Mouse (Mus musculus): ENCODE measurements around the gene Chst8. TPM values are rescaled to one million over a fixed set of nuclear protein-coding genes. Genes with fewer than 3 reads are reported as not detected.

Gene Chst8
- total RNA-seq, 2 experiments from 2014 or later, result not detected

DNA sequence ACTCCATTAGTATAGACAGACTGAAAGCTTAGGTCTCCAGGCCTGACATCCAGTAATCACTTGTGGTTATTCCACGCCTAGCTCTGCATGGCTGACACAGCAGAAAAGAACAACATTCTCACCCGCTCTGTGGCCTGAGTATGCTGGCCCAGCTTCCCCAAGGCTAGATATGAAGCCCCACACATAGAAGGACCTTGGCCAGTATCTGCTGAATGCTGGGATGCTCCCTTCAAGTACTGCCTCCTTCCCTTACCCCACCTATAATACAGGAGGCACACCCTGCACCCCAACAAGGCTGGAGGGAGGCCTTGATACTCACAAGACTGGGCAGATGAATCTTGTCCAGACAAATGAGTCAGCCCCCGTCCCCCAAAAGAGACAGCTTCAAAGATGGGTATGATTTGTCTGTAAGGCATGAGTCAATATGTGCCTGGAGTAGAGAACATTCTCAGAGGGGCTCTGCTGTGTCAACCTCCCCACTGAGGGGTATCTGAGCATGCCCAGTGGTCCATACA lies 6.8 kb downstream of the Chst8 start:
- no peak for ATAC-seq (replicated peaks; ENCODE audit: low FRiP score, poor library complexity, severe bottlenecking)

DNA sequence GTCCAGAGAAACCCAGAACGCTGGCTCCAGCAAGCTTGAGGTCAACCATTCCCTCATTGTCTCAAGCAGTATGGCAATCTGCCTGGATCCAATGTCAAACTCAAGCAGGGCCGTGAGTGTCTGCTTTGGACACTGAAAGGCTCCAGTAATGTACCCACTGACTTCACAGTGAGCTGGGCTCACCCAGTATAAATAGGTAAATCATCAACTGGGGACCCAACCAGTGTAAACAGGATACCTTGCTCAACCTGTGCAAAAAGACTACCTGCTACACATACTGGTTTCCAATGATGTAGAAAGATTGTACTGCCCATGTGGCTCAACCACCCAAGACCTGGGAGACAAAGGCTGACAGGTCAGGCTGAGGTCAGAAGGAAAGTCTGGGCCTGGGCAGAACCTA lies 7.5 kb downstream of the Chst8 start:
- ATAC-seq (replicated peaks; ENCODE audit: low FRiP score, poor library complexity, severe bottlenecking), result no peak

DNA sequence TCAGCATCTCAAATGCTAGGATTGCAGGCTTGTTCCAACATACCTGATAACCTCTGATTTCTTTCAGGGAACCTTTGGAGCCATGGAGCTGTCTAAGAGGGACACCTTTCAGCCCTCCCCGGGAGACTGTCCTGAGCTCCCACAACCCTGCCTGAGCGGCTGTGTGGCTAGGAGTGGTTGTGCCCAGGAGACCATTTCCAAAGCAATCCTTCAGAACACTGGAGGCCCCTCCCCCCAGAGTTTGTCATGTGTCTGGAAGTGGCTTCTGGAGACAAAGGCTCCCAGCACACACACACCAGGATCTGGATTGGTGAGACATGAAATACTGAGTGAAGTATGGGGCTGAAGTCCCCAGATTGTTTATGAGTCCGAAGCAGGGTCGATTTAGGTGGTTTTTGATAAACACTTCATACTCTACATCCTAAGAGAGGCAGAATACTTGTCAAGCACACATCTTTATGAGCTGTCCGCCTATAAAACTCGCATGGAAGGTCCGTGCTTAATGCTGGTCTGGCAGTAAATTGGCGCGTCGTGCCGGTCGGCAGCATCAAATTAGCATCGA lies 12.5 kb downstream of the Chst8 start:
- no peak for ATAC-seq (replicated peaks; ENCODE audit: low FRiP score, poor library complexity, severe bottlenecking)

DNA sequence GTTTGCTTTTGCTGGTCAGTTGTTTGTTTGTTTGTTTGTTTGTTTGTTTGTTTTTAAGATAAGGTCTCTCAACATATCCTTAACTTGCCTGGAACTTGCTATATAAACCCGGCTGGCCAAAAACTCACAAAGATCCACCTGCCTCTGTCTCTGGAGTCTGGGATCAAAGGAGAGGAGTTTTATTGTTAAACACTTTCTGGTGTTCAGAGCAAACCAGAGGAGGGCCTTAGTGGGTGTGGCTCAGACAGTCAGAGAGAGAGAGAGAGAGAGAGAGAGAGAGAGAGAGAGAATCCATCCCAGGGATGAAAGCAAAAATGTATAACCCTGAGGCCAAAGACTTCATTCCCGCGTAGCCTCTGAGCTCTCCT lies 13.1 kb downstream of the Chst8 start:
- ATAC-seq (replicated peaks; ENCODE audit: low FRiP score, poor library complexity, severe bottlenecking), result no peak

DNA sequence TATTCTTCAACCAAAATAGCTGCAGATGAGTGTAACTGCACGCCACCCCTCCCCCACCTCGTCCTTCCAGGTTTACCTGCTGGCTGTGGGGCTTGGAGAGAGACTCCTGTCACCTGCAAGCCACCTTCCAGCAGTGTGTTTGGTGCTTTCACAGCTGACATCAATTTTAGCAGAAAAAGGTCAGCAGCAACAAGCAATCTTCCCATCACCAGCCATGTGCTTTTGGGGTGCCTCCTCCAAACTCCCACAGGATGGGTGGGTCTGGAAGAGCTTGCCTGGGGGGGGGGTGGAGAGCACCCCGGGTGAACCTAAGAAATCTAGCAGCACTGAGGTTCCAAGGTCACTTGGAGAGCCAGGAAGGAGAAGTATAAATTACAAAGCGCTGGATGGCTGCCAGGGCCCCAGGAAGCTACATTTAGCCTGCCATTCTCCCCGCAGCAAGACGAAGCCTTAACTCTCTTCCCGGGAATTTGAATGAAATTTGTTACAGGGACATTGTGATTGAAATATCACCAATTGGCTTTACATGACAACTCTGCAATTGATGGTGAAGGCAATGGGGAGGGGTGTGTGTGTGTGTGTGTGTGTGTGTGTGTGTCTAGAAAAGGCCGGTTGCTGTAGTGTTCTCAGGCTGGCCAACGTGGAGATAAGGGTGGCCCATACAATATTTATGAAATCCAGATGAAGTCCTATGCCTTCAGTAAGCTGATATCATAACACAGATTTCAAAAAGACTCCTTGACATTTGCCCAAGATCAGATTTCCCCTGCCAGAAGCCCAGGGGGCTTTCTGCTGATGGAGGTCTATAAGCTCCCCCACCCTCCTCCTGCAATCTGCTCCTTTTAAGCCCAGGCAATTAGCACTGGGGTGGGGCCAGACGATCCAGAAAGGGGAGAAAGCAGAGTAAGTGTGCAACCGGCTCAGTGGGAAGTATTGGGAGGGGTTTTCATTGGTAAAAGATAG lies 13.8 kb downstream of the Chst8 start:
- no peak for ATAC-seq (replicated peaks; ENCODE audit: low FRiP score, poor library complexity, severe bottlenecking)

DNA sequence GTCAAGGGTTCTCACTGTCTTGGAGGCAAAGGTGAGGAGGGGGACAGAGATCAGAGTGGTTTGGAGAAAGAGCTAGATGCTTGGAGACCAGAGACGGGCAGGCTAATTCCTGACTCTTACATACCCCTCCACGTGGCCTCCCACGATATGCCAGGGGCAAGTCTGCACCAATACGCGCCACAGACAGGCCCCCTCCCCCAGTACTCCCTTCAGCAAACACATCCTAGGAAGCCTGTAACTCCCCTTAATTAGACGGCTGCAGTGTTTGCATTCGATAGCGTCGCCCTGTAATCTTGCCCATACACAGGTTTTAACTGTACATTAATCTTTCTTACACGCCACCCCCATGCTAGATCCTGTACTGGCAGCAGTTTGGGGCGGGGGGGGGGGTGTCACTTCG lies 14.5 kb downstream of the Chst8 start:
- ATAC-seq (replicated peaks; ENCODE audit: low FRiP score, poor library complexity, severe bottlenecking), result no peak

DNA sequence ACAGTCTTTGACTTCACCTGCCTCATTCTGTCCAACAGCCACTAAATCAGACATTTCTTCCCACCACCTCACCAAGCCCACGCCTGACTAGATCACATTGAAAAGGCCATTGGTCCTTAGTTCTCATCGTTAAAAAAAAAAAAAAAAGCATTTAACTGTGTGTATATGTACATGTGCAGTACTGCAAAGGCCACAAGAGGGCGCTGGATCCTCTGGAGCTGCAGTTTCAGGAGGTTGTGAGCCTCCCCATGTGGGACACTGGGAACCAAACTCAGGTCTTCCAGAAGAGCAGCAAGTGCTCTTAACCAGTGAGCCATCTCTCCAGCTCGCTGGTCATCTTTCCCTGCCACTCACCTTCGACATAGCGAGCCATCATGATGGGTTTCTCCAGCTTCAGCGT lies 22.1 kb downstream of the Chst8 start:
- no peak for ATAC-seq (replicated peaks; ENCODE audit: low FRiP score, poor library complexity, severe bottlenecking)

DNA sequence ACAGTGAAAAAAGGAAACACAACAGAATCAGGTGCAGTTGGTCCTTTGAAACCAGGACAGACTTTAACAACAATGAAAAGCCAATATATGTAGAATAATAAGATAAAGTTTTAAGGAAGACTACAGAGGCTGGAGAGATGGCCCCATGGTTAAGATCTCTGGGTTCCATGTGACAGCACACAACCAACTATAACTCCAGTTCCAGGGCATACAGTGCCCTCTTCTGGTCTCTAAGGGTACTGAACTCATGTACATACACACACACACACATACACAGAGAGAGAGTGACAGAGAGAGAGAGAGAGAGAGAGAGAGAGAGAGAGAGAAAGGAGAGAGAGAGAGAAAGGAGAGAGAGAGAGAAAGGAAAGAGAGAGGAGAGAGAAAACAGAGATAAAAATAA lies 25.3 kb downstream of the Chst8 start:
- ATAC-seq (replicated peaks; ENCODE audit: low FRiP score, poor library complexity, severe bottlenecking), result no peak

DNA sequence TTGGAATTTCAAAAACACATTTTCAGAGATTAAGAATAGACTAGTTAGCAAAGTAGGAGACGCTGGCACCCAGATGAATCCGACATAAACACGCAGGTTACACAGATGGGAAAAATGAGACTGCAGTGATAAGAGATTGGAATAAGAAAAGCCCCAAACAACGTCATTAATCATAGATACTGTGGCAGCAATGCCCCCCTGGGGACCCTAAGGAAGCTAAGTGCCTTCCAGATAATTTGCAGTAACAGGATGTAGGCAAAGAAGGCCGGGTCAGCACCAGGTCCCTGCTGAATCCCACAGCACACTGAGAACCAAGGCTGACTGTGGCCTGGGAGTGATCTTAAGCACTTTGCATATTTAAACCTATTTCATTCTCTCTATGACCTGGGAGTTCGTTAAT lies 27.5 kb downstream of the Chst8 start:
- ATAC-seq (replicated peaks; ENCODE audit: low FRiP score, poor library complexity, severe bottlenecking), result no peak

DNA sequence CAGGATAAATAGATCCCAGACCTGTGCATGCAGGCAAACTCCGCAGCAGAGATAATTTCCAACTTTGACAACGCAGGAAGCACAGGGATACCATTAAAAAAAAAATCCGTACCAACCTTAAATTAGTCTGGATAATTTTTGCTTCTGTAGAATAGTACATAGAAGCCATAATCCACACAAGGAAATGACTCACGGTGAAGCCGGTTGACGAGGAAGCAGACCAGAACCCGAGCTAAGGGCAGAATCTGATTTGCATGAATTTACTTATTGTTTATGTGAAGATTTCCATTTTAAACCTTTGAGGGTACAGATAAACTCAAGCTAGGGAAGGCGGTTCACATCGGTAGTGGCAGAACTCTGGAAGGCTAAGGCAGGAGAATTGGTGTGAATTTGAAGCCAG lies 28.0 kb downstream of the Chst8 start:
- no peak for ATAC-seq (replicated peaks; ENCODE audit: low FRiP score, poor library complexity, severe bottlenecking)

DNA sequence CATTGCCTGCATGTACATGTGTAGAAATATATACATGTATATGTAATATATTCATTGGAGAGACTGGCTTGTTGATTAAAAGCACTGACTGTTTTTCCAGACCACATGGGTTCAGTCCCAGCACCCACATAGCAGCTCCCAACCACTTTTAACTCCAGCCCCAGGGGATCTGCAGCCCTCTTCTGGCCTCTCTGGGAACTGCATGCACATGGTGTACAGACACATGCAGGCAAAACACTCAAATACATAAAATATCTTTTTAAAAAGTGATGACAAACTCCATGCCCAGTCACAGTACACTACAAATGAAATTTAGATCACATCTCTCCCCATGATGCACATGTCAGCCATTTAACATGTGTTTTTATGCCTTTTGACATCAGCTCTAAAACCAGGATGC lies 30.5 kb downstream of the Chst8 start:
- ATAC-seq (replicated peaks; ENCODE audit: low FRiP score, poor library complexity, severe bottlenecking), result no peak

DNA sequence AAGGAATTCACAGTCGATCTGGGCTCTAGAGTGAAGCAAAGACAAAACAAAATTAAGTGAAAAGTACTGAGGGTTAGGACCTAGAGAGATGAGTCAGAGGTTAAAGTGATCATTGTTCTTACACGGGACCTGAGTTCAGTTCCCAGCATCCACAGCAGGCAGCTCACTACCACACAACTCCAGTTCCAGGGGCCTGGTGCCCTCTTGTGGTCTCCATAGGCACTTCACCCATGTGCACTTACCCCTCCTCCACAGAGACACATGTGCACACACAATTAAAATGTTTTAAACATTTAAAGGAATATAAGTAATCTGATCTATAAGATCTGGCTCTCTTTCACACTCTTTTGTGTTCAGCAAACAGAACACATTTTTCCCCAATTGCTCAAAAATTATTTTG lies 31.3 kb downstream of the Chst8 start:
- no peak for ATAC-seq (replicated peaks; ENCODE audit: low FRiP score, poor library complexity, severe bottlenecking)

DNA sequence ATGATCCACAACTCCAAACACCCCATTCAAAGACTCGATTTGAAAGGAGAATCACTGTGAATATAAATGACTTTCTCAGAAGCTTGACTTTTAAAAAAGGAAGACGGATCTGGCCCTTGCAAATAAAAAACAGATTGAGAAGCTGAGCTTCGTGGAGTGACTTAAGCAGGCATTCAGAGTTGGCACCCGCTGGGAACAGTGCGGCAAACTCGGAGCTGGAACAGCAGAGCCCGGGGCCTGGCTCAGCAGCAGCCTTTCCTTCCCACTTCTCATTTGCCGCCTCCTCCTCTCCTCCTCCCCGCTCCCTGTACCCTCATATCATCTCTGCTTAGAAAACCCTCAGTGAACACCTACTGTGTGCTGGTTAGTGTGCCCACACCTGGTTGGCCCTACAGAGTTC lies 34.1 kb downstream of the Chst8 start:
- no peak for ATAC-seq (replicated peaks; ENCODE audit: low FRiP score, poor library complexity, severe bottlenecking)

DNA sequence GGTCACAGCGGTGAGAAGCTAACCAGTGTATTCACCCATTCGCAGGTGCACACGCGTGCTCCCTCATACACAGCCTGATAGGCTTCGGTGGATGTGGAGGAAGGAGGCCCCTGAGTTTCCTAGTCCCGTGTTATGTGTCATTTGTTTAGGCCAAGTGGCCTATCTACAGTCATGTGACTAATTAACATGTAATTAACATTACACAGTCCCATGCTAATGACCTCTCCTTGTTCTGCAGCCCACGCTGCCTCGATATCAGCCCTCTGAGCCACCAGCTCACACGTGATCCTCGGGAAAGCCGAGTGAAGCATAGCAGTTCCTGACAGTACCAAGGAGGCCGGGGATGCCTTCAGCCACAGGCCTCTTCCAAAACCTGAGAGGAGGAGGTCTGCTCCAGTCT lies 36.9 kb downstream of the Chst8 start:
- no peak for ATAC-seq (replicated peaks; ENCODE audit: low FRiP score, poor library complexity, severe bottlenecking)

DNA sequence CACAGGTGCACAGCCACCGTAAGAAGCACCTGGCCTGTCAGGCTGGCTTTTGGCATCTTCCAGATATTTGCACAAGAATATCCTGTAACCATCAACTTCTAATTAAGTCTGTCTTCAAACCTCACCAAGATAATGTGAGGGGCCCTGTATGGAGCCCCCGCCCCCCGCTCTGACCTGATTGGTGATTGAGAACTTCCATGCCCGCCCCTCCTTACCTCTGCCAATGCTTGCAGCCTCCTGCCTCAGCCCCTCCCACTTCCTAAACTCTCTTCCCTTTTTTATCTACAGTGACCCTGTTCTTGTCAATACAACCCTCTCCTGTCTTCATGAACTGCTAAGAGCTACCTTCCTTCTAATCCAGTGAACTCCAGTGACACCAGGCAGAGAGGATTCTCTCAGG lies 37.6 kb downstream of the Chst8 start:
- ATAC-seq (replicated peaks; ENCODE audit: low FRiP score, poor library complexity, severe bottlenecking), result no peak

DNA sequence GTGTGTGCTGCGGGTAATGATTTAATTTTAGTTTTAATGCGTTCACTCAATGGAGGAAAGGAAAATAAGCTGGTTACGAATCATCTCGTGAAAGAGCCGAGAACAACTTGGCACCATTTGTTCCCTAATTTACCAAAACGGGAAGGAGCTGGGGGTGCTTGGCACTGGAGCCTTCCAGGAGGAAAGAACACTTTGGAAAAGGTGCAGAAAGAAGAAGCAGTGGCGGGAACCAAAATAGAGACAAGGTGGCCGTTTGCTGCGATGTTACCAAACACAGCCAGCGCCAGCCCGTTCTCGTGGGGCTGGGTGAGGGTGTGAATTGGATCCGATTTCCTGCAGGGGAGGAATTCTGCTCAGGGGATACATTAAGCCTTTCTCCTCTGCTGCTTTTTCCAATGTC lies 38.5 kb downstream of the Chst8 start:
- ATAC-seq (replicated peaks; ENCODE audit: low FRiP score, poor library complexity, severe bottlenecking), result no peak

DNA sequence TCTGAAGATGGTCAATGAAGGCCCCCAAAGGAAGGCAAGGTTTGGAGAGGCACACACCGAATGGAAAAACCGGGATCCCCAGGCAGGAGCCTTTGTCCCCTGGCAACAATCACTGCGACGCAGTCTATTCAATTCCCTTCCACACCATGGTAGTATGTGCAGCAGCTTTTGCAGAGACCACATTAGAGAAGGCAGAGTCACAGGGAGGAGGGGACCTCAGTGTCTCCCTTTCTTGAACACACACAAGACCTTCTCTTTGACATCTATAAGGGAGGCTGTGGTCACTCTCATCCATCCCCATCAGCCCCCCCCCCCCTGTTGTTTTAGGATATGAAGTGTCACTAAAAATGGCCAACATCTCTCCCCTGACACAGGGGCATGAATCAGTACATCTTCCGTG lies 39.2 kb downstream of the Chst8 start:
- no peak for ATAC-seq (replicated peaks; ENCODE audit: low FRiP score, poor library complexity, severe bottlenecking)

DNA sequence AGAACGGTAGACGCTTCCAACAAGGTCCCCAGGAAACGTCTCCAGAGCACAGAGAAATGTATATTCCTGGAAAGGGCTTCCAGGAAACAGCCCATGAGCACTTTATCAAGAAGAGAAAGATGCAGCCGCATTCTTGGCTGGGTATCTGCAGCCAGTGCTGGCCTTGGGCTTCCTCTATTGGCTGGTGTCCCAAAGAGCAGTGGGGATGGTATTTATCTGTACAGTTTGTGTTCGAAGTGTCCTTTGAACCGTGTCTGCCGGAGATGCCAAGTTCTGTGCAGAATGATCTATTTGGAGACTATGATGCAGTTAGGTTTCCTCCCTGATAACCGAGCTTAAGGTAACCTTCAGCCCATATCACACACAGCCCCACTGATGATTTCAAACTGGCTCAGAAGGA lies 43.0 kb downstream of the Chst8 start:
- ATAC-seq (replicated peaks; ENCODE audit: low FRiP score, poor library complexity, severe bottlenecking), result no peak

DNA sequence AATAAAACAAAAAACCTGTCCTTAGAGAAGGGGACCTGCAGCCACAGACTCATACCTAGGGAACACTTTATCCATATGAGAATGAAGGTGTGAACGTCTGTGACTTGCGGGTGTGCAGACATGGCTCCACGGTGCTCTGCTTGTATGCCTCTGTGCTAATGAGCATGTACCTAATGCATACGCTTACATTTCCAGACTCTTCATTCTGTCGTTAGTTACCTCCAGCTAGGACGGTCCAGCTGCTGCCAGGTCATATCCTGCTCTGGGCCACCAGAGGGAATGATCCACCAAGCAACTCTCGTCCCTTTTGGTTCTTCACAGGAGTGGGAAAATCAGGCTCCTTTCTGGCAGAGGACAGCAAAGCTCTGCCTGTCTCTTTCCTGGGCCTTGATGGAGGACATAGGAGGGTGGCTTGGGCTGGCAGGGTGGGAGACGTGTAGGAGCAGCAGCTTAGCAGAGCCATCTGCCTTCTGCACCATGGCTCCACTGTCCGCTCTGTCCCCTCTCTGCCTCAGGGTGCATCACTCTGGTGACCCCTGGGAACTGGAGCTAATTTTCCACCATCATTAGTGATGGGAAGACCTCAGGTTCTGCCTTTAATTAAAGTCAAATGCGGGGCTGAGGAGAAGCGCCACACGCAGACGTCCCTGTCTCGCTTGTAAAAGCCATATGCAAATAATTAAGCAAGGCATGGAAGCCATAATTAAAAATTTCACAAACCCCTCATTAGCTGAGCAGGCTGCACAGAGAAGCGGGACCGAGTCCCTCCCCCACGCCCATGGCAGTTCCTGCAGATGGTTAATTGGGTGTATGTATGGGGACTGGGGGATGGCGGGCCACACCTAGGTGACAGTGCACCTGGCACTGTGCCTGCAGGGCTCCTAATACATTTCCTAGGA lies 48.0 kb downstream of the Chst8 start:
- no peak for ATAC-seq (replicated peaks; ENCODE audit: low FRiP score, poor library complexity, severe bottlenecking)

DNA sequence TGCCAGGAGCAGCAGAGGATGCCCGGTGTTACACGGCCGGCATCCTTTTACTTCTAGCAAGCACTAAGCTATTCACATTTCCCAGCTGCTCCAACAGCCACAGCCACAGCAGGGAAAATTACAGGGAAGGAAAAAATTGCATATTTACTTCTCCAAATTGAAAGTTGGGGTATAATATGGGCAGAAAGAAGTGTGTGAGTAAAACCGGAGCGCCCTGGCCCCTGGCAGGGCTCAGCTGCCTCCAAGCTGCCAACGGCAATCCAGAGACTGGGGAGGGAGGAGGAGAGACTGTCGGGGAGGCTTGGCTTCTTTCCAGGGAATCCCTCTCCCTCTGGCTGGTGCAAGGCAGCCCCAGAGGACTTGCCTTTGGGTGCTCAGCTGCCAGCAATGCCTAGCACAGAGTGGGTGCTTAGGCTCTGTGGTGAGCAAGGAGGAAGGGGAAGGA lies 53.1 kb downstream of the Chst8 start:
- no peak for ATAC-seq (replicated peaks; ENCODE audit: low FRiP score, poor library complexity, severe bottlenecking)

Measured in erythroblast, adult 5-6 weeks (primary cell).